In genomic region chr8:95331720-95332436, GRCm38 (mm10) we compare ENCODE assay signal across 7 mouse cellular contexts. TPM values are rescaled to one million over a fixed set of nuclear protein-coding genes. Genes with fewer than 3 reads are reported as not detected.
DNase-seq lines count a peak whose midpoint lies in the region; ATAC-seq and TF ChIP-seq lines count a peak whose summit lies in the region.

Gene Zfp319, minus strand, starts transcription at chr8:95331950.
Gene Usb1, plus strand, starts transcription at chr8:95332284.

- no peaks in the 10 kb centered on the region for H3K9me3 ChIP-seq in embryonic facial prominence, embryonic 11.5 days (replicated peaks; ENCODE audit: control insufficient read depth, low read length)
- H3K9me3 ChIP-seq in limb, embryonic 12.5 days, result no peaks in the 10 kb centered on the region
- no peaks in the 10 kb centered on the region for H3K9me3 ChIP-seq in midbrain, embryonic 15.5 days

- H3K4me2 ChIP-seq in embryonic facial prominence, embryonic 11.5 days (ENCODE audit: low read depth, low read length), result peak within 1 kb of the TSS; percentile 42
- H3K4me2 ChIP-seq in limb, embryonic 12.5 days, result peak within 1 kb of the TSS; percentile 71
- peak within 1 kb of the TSS; percentile 71 for H3K4me2 ChIP-seq in midbrain, embryonic 15.5 days

- peak within 1 kb of the TSS; percentile 93 for H3K27ac ChIP-seq in embryonic facial prominence, embryonic 11.5 days (replicated peaks; ENCODE audit: low read depth, low read length)
- peak within 1 kb of the TSS; percentile 98 for H3K27ac ChIP-seq in kidney, adult 2 months (ENCODE audit: insufficient read depth, low read depth, low read length)
- H3K27ac ChIP-seq in limb, embryonic 12.5 days, result peak within 1 kb of the TSS; percentile 98
- H3K27ac ChIP-seq in midbrain, embryonic 15.5 days, result peak within 1 kb of the TSS; percentile 94
- peak within 1 kb of the TSS; percentile 100 for H3K27ac ChIP-seq in spleen, adult 2 months (ENCODE audit: insufficient read depth, low read length)

- peak; percentile 91 for ATAC-seq in embryonic facial prominence, embryonic 11.5 days (replicated peaks; ENCODE audit: insufficient number of reproducible peaks, low FRiP score, low TSS enrichment, low read depth)
- ATAC-seq in limb, embryonic 12.5 days (ENCODE audit: insufficient number of reproducible peaks, insufficient read depth, low FRiP score, low TSS enrichment, low read depth), result peak; percentile 91
- peak; percentile 92 for ATAC-seq in midbrain, embryonic 15.5 days (replicated peaks)

- peaks cover 19% of the 10 kb centered on the region for H3K36me3 ChIP-seq in embryonic facial prominence, embryonic 11.5 days (replicated peaks; ENCODE audit: control insufficient read depth, insufficient read depth, low read depth, low read length)
- no peaks in the 10 kb centered on the region for H3K36me3 ChIP-seq in kidney, adult 2 months (ENCODE audit: control insufficient read depth, insufficient read depth, low read length)
- H3K36me3 ChIP-seq in limb, embryonic 12.5 days, result peaks cover 50% of the 10 kb centered on the region
- H3K36me3 ChIP-seq in midbrain, embryonic 15.5 days (replicated peaks), result peaks cover 31% of the 10 kb centered on the region
- H3K36me3 ChIP-seq in spleen, adult 2 months (ENCODE audit: control insufficient read depth, insufficient read depth, low read length), result peaks cover 27% of the 10 kb centered on the region

- no peaks in the 10 kb centered on the region for H3K27me3 ChIP-seq in embryonic facial prominence, embryonic 11.5 days (ENCODE audit: control insufficient read depth, insufficient read depth, low read length)
- H3K27me3 ChIP-seq in kidney, adult 2 months (replicated peaks; ENCODE audit: control insufficient read depth, insufficient read depth, low read length), result no peaks in the 10 kb centered on the region
- H3K27me3 ChIP-seq in limb, embryonic 12.5 days, result no peaks in the 10 kb centered on the region
- no peaks in the 10 kb centered on the region for H3K27me3 ChIP-seq in midbrain, embryonic 15.5 days (replicated peaks)
- no peaks in the 10 kb centered on the region for H3K27me3 ChIP-seq in spleen, adult 2 months (ENCODE audit: control insufficient read depth, insufficient read depth, low read length)

- H3K4me3 ChIP-seq in embryonic facial prominence, embryonic 11.5 days (ENCODE audit: low read depth, low read length), result peak within 1 kb of the TSS; percentile 90
- H3K4me3 ChIP-seq in kidney, adult 2 months (ENCODE audit: insufficient read depth, low read depth, low read length), result peak within 1 kb of the TSS; percentile 72
- peak within 1 kb of the TSS; percentile 90 for H3K4me3 ChIP-seq in limb, embryonic 12.5 days (replicated peaks)
- peak within 1 kb of the TSS; percentile 77 for H3K4me3 ChIP-seq in midbrain, embryonic 15.5 days
- peak within 1 kb of the TSS; percentile 90 for H3K4me3 ChIP-seq in spleen, adult 2 months (ENCODE audit: extremely low read depth, insufficient read depth, insufficient read length)

- H3K9ac ChIP-seq in embryonic facial prominence, embryonic 11.5 days (replicated peaks; ENCODE audit: low read length), result peak within 1 kb of the TSS; percentile 91
- peak within 1 kb of the TSS; percentile 92 for H3K9ac ChIP-seq in limb, embryonic 12.5 days (replicated peaks)
- peak within 1 kb of the TSS; percentile 83 for H3K9ac ChIP-seq in midbrain, embryonic 15.5 days

- under 1% methylated on average over 47 of the region's 80 CpGs for WGBS in embryonic facial prominence, embryonic 11.5 days
- under 1% methylated on average over 69 of the region's 80 CpGs for WGBS in kidney, adult 2 months
- under 1% methylated on average over 75 of the region's 80 CpGs for WGBS in limb, embryonic 12.5 days
- under 1% methylated on average over 80 of the region's 80 CpGs for WGBS in midbrain, embryonic 15.5 days
- under 1% methylated on average over 77 of the region's 80 CpGs for WGBS in spleen, adult 2 months

- peak; percentile 98 for DNase-seq in adrenal gland, postnatal 14 days
- DNase-seq in embryonic facial prominence, embryonic 11.5 days (ENCODE audit: low spot score), result peak; percentile 97
- DNase-seq in heart, adult 18-20 months, result peak; percentile 96
- DNase-seq in kidney, adult 2 months, result peak; percentile 96
- DNase-seq in spleen, adult 2 months (ENCODE audit: low read depth in 1 of 2, low spot score in 2 of 2), result peak; percentile 84 to 92

- peak; percentile 62 for TF ChIP-seq POLR2A in kidney, adult 2 months (IDR thresholded peaks at IDR 0.05; ENCODE audit: low read depth, low read length)
- TF ChIP-seq POLR2A in spleen, adult 2 months (IDR thresholded peaks at IDR 0.05; ENCODE audit: low read depth, low read length), result peak; percentile 31; the same call in 1 of the 2 replicates

- peak; percentile 53 for TF ChIP-seq CTCF in kidney, adult 2 months (conservative IDR thresholded peaks at IDR 0.05; ENCODE audit: insufficient read depth, insufficient read length, low read depth, low read length)
- TF ChIP-seq CTCF in spleen, adult 2 months (IDR thresholded peaks at IDR 0.05; ENCODE audit: extremely low read depth, insufficient read depth, insufficient read length, insufficient replicate concordance), result peak; percentile 66

- H3K4me1 ChIP-seq in embryonic facial prominence, embryonic 11.5 days (ENCODE audit: control insufficient read depth, insufficient read depth, low read length), result no peaks in the 10 kb centered on the region
- H3K4me1 ChIP-seq in kidney, adult 2 months (ENCODE audit: control insufficient read depth, insufficient read depth, low read length), result peaks cover 7% of the 10 kb centered on the region; the same call in 1 of the 2 replicates
- peaks cover 18% of the 10 kb centered on the region for H3K4me1 ChIP-seq in limb, embryonic 12.5 days (replicated peaks)
- peaks cover 30% of the 10 kb centered on the region for H3K4me1 ChIP-seq in midbrain, embryonic 15.5 days
- peaks cover 7% of the 10 kb centered on the region for H3K4me1 ChIP-seq in spleen, adult 2 months (ENCODE audit: control insufficient read depth, insufficient read depth, insufficient read length)

RNA-seq across cellular contexts. Expression of gene Zfp319, which starts in this region (rescaled TPM):
- total RNA-seq in adrenal gland, postnatal 14 days (2021), result 10.6 and 11.6 TPM in 2 replicates
- 6.6 and 7.2 TPM in 2 replicates for polyA plus RNA-seq in embryonic facial prominence, embryonic 11.5 days (2014; fragmentation: Nextera tagmentation; extraction: Ambion mirVana)
- total RNA-seq in heart, adult 18-20 months (2021), result 1 to 10 TPM; 7.7 to 8.6 TPM
- 6.2 and 6.5 TPM in 2 replicates for polyA plus RNA-seq in kidney, adult 2 months (2012; rRNA removed)
- polyA plus RNA-seq in limb, embryonic 12.5 days (2016; fragmentation: Nextera tagmentation; extraction: Ambion mirVana), result 11.3 and 12.9 TPM in 2 replicates
- 19.0 and 19.1 TPM in 2 replicates for polyA plus RNA-seq in midbrain, embryonic 15.5 days (2015; fragmentation: Nextera tagmentation; extraction: Ambion mirVana)
- 9.1 and 11.4 TPM in 2 replicates for polyA plus RNA-seq in spleen, adult 2 months (2012; rRNA removed)

RNA-seq across cellular contexts. Expression of gene Usb1, which starts in this region (rescaled TPM):
- total RNA-seq in adrenal gland, postnatal 14 days (2021), result 17.4 and 25.0 TPM in 2 replicates
- polyA plus RNA-seq in embryonic facial prominence, embryonic 11.5 days (2014; fragmentation: Nextera tagmentation; extraction: Ambion mirVana), result 36.5 and 37.6 TPM in 2 replicates
- 10 to 100 TPM; 13.4 to 14.7 TPM for total RNA-seq in heart, adult 18-20 months (2021)
- polyA plus RNA-seq in kidney, adult 2 months (2012; rRNA removed), result 27.7 and 29.8 TPM in 2 replicates
- polyA plus RNA-seq in limb, embryonic 12.5 days (2016; fragmentation: Nextera tagmentation; extraction: Ambion mirVana), result 39.7 and 40.9 TPM in 2 replicates
- 37.4 and 38.4 TPM in 2 replicates for polyA plus RNA-seq in midbrain, embryonic 15.5 days (2015; fragmentation: Nextera tagmentation; extraction: Ambion mirVana)
- 27.4 and 32.1 TPM in 2 replicates for polyA plus RNA-seq in spleen, adult 2 months (2012; rRNA removed)

Comparison
In these comparisons a context has a peak if more than half of its experiments do, and no peak if none do; other contexts are left out.
1. Peak in every context shown above with its lines: DNase-seq, ATAC-seq, H3K4me3 ChIP-seq and H3K27ac ChIP-seq.